Mouse (Mus musculus) CH12.LX (cell line): ENCODE data around the gene A3galt2. TPM values are rescaled to one million over a fixed set of nuclear protein-coding genes. Genes with fewer than 3 reads are reported as not detected.

Experiments used
- DNase-seq: peaks from one replicate; pipeline ENCODE4 v3.0.0-alpha.2; 2013; ENCODE audit errors: extremely low read depth
- H3K27ac ChIP-seq: 2 replicates; pipeline ENCODE4 v1.5.1; 2012; ENCODE audit warnings: low read depth, mild to moderate bottlenecking, control low read depth, moderate library complexity; ENCODE audit not compliant: insufficient read depth
- H3K27me3 ChIP-seq: replicated peaks from 2 replicates; pipeline ENCODE3; 2012; ENCODE audit warnings: inconsistent platforms
- H3K36me3 ChIP-seq, 2 experiments: replicated peaks in 1 of 2; 2 replicates each; pipeline versions ENCODE3 to v1.6.1; 2012; ENCODE audit warnings: inconsistent platforms in 1 of 2, low read length in 1 of 2, mild to moderate bottlenecking in 1 of 2, mixed read lengths in 1 of 2, moderate library complexity in 1 of 2; ENCODE audit not compliant: control insufficient read depth in 1 of 2, insufficient read depth in 1 of 2
- H3K4me1 ChIP-seq, 2 experiments: 2 replicates each; pipeline ENCODE4 v1.6.1; 2012; ENCODE audit warnings: inconsistent platforms in 1 of 2, moderate library complexity in 1 of 2; ENCODE audit not compliant: insufficient read depth in 2 of 2, control insufficient read depth in 1 of 2
- H3K4me2 ChIP-seq: 2 replicates; pipeline ENCODE4 v1.6.1; 2012; ENCODE audit warnings: low read depth, mild to moderate bottlenecking, control low read depth; ENCODE audit not compliant: poor library complexity, insufficient read depth, severe bottlenecking
- H3K4me3 ChIP-seq, 3 experiments: fragments of 150-350 bp in 1 of 3; sonication (generic) in 1 of 3; replicated peaks in 1 of 3; 2 replicates each; pipeline versions ENCODE3 to v1.5.1; 2011 to 2012; ENCODE audit warnings: low read depth in 2 of 3, low read length in 2 of 3, mild to moderate bottlenecking in 2 of 3, moderate library complexity in 2 of 3, control low read depth in 1 of 3, improper control_type of control experiment in 1 of 3, inconsistent platforms in 1 of 3, mixed read lengths in 1 of 3; ENCODE audit not compliant: poor library complexity in 1 of 3
- H3K79me2 ChIP-seq: replicated peaks from 2 replicates; pipeline ENCODE4 v1.6.1; 2012; ENCODE audit warnings: mild to moderate bottlenecking, moderate library complexity; ENCODE audit not compliant: control insufficient read depth, poor library complexity, insufficient read depth, severe bottlenecking; ENCODE audit errors: extremely low read depth
- H3K9ac ChIP-seq: 2 replicates; pipeline ENCODE4 v1.6.1; 2012; ENCODE audit warnings: low read depth, mild to moderate bottlenecking, control low read depth, moderate library complexity; ENCODE audit not compliant: insufficient read depth
- H3K9me3 ChIP-seq: replicated peaks from 2 replicates; pipeline ENCODE3; 2012; ENCODE audit warnings: low read length, inconsistent platforms, mixed read lengths
- BHLHE40 ChIP-seq: IDR thresholded peaks from 2 replicates; pipeline ENCODE4 v1.6.1; 2011; ENCODE audit warnings: mild to moderate bottlenecking, low read depth, low read length, improper control_type of control experiment
- CHD2 ChIP-seq: IDR thresholded peaks from 2 replicates; pipeline ENCODE4 v1.6.1; 2011; ENCODE audit warnings: low read length, improper control_type of control experiment
- CTCF ChIP-seq, 2 experiments: IDR thresholded peaks in 1 of 2; conservative IDR thresholded peaks in 1 of 2; 2 replicates each; pipeline ENCODE4 v1.5.1; 2011 to 2012; ENCODE audit warnings: low read depth in 2 of 2, low read length in 2 of 2, improper control_type of control experiment in 1 of 2, inconsistent platforms in 1 of 2, mild to moderate bottlenecking in 1 of 2, moderate library complexity in 1 of 2
- E2F4 ChIP-seq: IDR thresholded peaks from 2 replicates; pipeline ENCODE4 v1.6.1; 2011; ENCODE audit warnings: low read depth, low read length, improper control_type of control experiment; ENCODE audit not compliant: insufficient replicate concordance
- ELF1 ChIP-seq: IDR thresholded peaks from 2 replicates; pipeline ENCODE4 v1.6.1; 2014; ENCODE audit warnings: low read depth, mild to moderate bottlenecking, inconsistent platforms, low read length, improper control_type of control experiment
- EP300 ChIP-seq: IDR thresholded peaks from 2 replicates; pipeline ENCODE4 v1.6.1; 2011; ENCODE audit warnings: low read length, improper control_type of control experiment
- ETS1 ChIP-seq: conservative IDR thresholded peaks from 2 replicates; pipeline ENCODE4 v1.6.1; 2012; ENCODE audit warnings: low read depth, mild to moderate bottlenecking, inconsistent platforms, low read length, improper control_type of control experiment, moderate library complexity
- GABPA ChIP-seq: IDR thresholded peaks from 2 replicates; pipeline ENCODE4 v1.6.1; 2012; ENCODE audit warnings: low read depth, low read length, improper control_type of control experiment, inconsistent platforms; ENCODE audit not compliant: insufficient replicate concordance
- HCFC1 ChIP-seq: IDR thresholded peaks from 2 replicates; pipeline ENCODE4 v1.6.1; 2012; ENCODE audit warnings: low read depth, mild to moderate bottlenecking, inconsistent platforms, low read length, improper control_type of control experiment
- IRF4 ChIP-seq: IDR thresholded peaks from 2 replicates; pipeline ENCODE4 v1.6.1; 2014; ENCODE audit warnings: low read depth, mild to moderate bottlenecking, inconsistent platforms, low read length, improper control_type of control experiment
- JUN ChIP-seq: IDR thresholded peaks from 2 replicates; pipeline ENCODE4 v1.6.1; 2011; ENCODE audit warnings: low read depth, mild to moderate bottlenecking, low read length, improper control_type of control experiment, moderate library complexity; ENCODE audit not compliant: insufficient read depth
- JUND ChIP-seq: conservative IDR thresholded peaks from 2 replicates; pipeline ENCODE4 v1.6.1; 2011; ENCODE audit warnings: low read depth, low read length, improper control_type of control experiment
- KAT2A ChIP-seq: IDR thresholded peaks from 2 replicates; pipeline ENCODE4 v1.6.1; 2012; ENCODE audit warnings: low read length, improper control_type of control experiment, inconsistent platforms; ENCODE audit not compliant: insufficient replicate concordance
- MAFK ChIP-seq: IDR thresholded peaks from 2 replicates; pipeline ENCODE4 v1.6.1; 2011; ENCODE audit warnings: low read length, improper control_type of control experiment; ENCODE audit not compliant: insufficient replicate concordance
- MAX ChIP-seq: IDR thresholded peaks from 2 replicates; pipeline ENCODE4 v1.6.1; 2011; ENCODE audit warnings: low read length, improper control_type of control experiment
- MAZ ChIP-seq: IDR thresholded peaks from 2 replicates; pipeline ENCODE4 v1.6.1; 2012; ENCODE audit warnings: low read depth, mild to moderate bottlenecking, inconsistent platforms, low read length, improper control_type of control experiment, moderate library complexity
- MEF2A ChIP-seq: IDR thresholded peaks from 2 replicates; pipeline ENCODE4 v1.6.1; 2014; ENCODE audit warnings: low read depth, mild to moderate bottlenecking, inconsistent platforms, low read length, improper control_type of control experiment, borderline replicate concordance
- MXI1 ChIP-seq: IDR thresholded peaks from 2 replicates; pipeline ENCODE4 v1.6.1; 2011; ENCODE audit warnings: mild to moderate bottlenecking, low read depth, low read length, improper control_type of control experiment
- MYC ChIP-seq: IDR thresholded peaks from 2 replicates; pipeline ENCODE4 v1.6.1; 2011; ENCODE audit warnings: low read depth, mild to moderate bottlenecking, improper control_type of control experiment, low read length
- NELFE ChIP-seq: IDR thresholded peaks from 2 replicates; pipeline ENCODE4 v1.6.1; 2011; ENCODE audit warnings: low read depth, low read length, improper control_type of control experiment
- PAX5 ChIP-seq: IDR thresholded peaks from 2 replicates; pipeline ENCODE4 v1.6.1; 2012; ENCODE audit warnings: low read length, inconsistent platforms, mixed read lengths
- POLR2A ChIP-seq: IDR thresholded peaks from 2 replicates; pipeline ENCODE4 v1.6.1; 2011; ENCODE audit warnings: low read depth, mild to moderate bottlenecking, improper control_type of control experiment, low read length
- POLR2AphosphoS2 ChIP-seq: IDR thresholded peaks from 2 replicates; pipeline ENCODE4 v1.6.1; 2011; ENCODE audit warnings: low read depth, low read length, improper control_type of control experiment
- RAD21 ChIP-seq: IDR thresholded peaks from 2 replicates; pipeline ENCODE4 v1.6.1; 2011; ENCODE audit warnings: low read depth, mild to moderate bottlenecking, low read length, improper control_type of control experiment, moderate library complexity
- RCOR1 ChIP-seq: conservative IDR thresholded peaks from 2 replicates; pipeline ENCODE4 v1.6.1; 2012; ENCODE audit warnings: low read depth, mild to moderate bottlenecking, inconsistent platforms, low read length, improper control_type of control experiment
- SIN3A ChIP-seq: IDR thresholded peaks from 2 replicates; pipeline ENCODE4 v1.6.1; 2012; ENCODE audit warnings: low read length, improper control_type of control experiment, inconsistent platforms
- SMC3 ChIP-seq: IDR thresholded peaks from 2 replicates; pipeline ENCODE4 v1.6.1; 2011; ENCODE audit warnings: low read depth, low read length, improper control_type of control experiment
- TBP ChIP-seq: conservative IDR thresholded peaks from 2 replicates; pipeline ENCODE4 v1.6.1; 2011; ENCODE audit warnings: low read depth, low read length, improper control_type of control experiment
- TCF12 ChIP-seq: IDR thresholded peaks from 2 replicates; pipeline ENCODE4 v1.6.1; 2014; ENCODE audit warnings: low read depth, mild to moderate bottlenecking, inconsistent platforms, low read length, improper control_type of control experiment
- UBTF ChIP-seq: IDR thresholded peaks from 2 replicates; pipeline ENCODE4 v1.6.1; 2012; ENCODE audit warnings: low read depth, mild to moderate bottlenecking, inconsistent platforms, low read length, improper control_type of control experiment, moderate library complexity
- USF1 ChIP-seq: IDR thresholded peaks from 2 replicates; pipeline ENCODE4 v1.6.1; 2014; ENCODE audit warnings: low read depth, mild to moderate bottlenecking, inconsistent platforms, low read length, improper control_type of control experiment
- USF2 ChIP-seq: conservative IDR thresholded peaks from 2 replicates; pipeline ENCODE4 v1.6.1; 2011; ENCODE audit warnings: low read depth, low read length, improper control_type of control experiment
- ZC3H11A ChIP-seq: IDR thresholded peaks from 2 replicates; pipeline ENCODE4 v1.6.1; 2012; ENCODE audit warnings: low read depth, mild to moderate bottlenecking, inconsistent platforms, low read length, improper control_type of control experiment
- ZKSCAN1 ChIP-seq: IDR thresholded peaks from 2 replicates; pipeline ENCODE4 v1.6.1; 2012; ENCODE audit warnings: low read depth, inconsistent platforms, low read length, improper control_type of control experiment, borderline replicate concordance
- ZMIZ1 ChIP-seq: IDR thresholded peaks from 2 replicates; pipeline ENCODE4 v1.6.1; 2012; ENCODE audit warnings: low read depth, mild to moderate bottlenecking, inconsistent platforms, low read length, improper control_type of control experiment
- ZNF384 ChIP-seq: IDR thresholded peaks from 2 replicates; pipeline ENCODE4 v1.6.1; 2012; ENCODE audit warnings: low read depth, low read length, improper control_type of control experiment, inconsistent platforms
- dilution Hi-C: fragments of 300-500 bp; cut with MboI; formaldehyde crosslinking; loops from 2 replicates; pipeline ENCODE4 v1.14.3; 2020; ENCODE audit warnings: low sequenced_read_pairs; ENCODE audit not compliant: extremely low pct_unique_long_range_greater_than_20kb, extremely low pct_ligation_motif_present
- in situ Hi-C: fragments of 300-500 bp; cut with MboI; formaldehyde crosslinking; loops from 3 replicates; pipeline ENCODE4 v1.14.3; 2019; ENCODE audit warnings: low sequenced_read_pairs, low pct_ligation_motif_present, low pct_unique_long_range_greater_than_20kb, mixed read lengths
- polyA plus RNA-seq: library from polyadenylated mRNA; unstranded; fragments of >175 nt; gene quantifications from 2 replicates; pipeline ENCODE4 v1.2.1, GENCODE M21; 2012; ENCODE audit warnings: low read depth; ENCODE audit not compliant: insufficient read length
- total RNA-seq, 2 experiments: library from RNA; depleted of rRNA; stranded (reverse); fragments of 300-350 nt in 1 of 2; fragments of >200 nt in 1 of 2; gene quantifications; 2 replicates each; pipeline ENCODE4 v1.2.3; 2012 to 2014

The A3galt2 gene
- total and polyA plus RNA-seq, 3 experiments, result 0.04 to 0.11 TPM; not detected in 1

GRCm38 (mm10) chr4:128811382-128812056, 56.4 kb downstream of the A3galt2 start:
- H3K4me1 ChIP-seq, result peaks cover 3 to 18% of the 10 kb centered on the region in 2 experiments; a peak in 3 of 4 replicates
- H3K27me3 ChIP-seq, result no peaks in the 10 kb centered on the region
- peak overlapping the region; percentile 58 for H3K4me2 ChIP-seq
- dilution Hi-C loops (no loop called here), in situ Hi-C loops (no loop called here)
- peaks cover 0 to 11% of the 10 kb centered on the region in 2 experiments for H3K36me3 ChIP-seq
- H3K9ac ChIP-seq, result peak overlapping the region; percentile 79
- TF ChIP-seq PAX5 (no peak), CTCF (conservative IDR thresholded peaks at IDR 0.05 in 1 of 2, IDR thresholded peaks at IDR 0.05 in 1 of 2; ENCODE audit: low read depth in 2 of 2, low read length in 2 of 2) (no peak), CHD2 (peak; percentile 80), IRF4 (peak; percentile 99), MYC (peak; percentile 92), USF2 (peak; percentile 97), JUND (peak; percentile 99), EP300 (peak; percentile 37; the same call in 1 of the 2 replicates), TBP (peak; percentile 93), MAX (peak; percentile 99), RCOR1 (0 out of 2 replicates have a peak, but pooled peaks have one; percentile 27), ETS1 (0 out of 2 replicates have a peak, but pooled peaks have one; percentile 22), POLR2AphosphoS2 (peak; percentile 81), SIN3A (peak; percentile 99), MXI1 (peak; percentile 87), ZC3H11A (no peak), POLR2A (peak; percentile 74), USF1 (peak; percentile 98), ZMIZ1 (peak; percentile 75), MAFK (0 out of 2 replicates have a peak, but pooled peaks have one; percentile 32), E2F4 (no peak), MEF2A (peak; percentile 65), MAZ (peak; percentile 59; the same call in 1 of the 2 replicates), KAT2A (peak; percentile 89; the same call in 1 of the 2 replicates), GABPA (peak; percentile 31; the same call in 1 of the 2 replicates), BHLHE40 (no peak), RAD21 (no peak), ELF1 (peak; percentile 84), SMC3 (peak; percentile 9; the same call in 1 of the 2 replicates), TCF12 (peak; percentile 83), JUN (peak; percentile 97), ZKSCAN1 (no peak), HCFC1 (peak; percentile 96), UBTF (no peak), ZNF384 (no peak), NELFE (peak; percentile 82)
- H3K4me3 ChIP-seq, result peak overlapping the region; percentile 78 to 83 (median 80)
- H3K79me2 ChIP-seq, result no peaks in the 10 kb centered on the region
- 0 out of 2 replicates have a peak overlapping the region, but pooled peaks have one; percentile 11 for H3K27ac ChIP-seq
- peaks cover 17% of the 10 kb centered on the region for H3K9me3 ChIP-seq
- DNase-seq, result peak; percentile 94
